Mouse (Mus musculus): Measurements from ENCODE around the gene Lrrc8c. TPM values are rescaled to one million over a fixed set of nuclear protein-coding genes. Genes with fewer than 3 reads are reported as not detected.

Lrrc8c gene
- total and polyA plus RNA-seq, 3 experiments: 33.0 to 46.0 TPM; not detected in 1

GRCm38 (mm10) chr5:105517992-105518625, 1.1 kb upstream of the Lrrc8c start:
- H3K79me2 ChIP-seq (ENCODE audit: control insufficient read depth, insufficient read depth, low read length, poor library complexity): peaks cover 32% of the 10 kb centered on the region
- H3K36me3 ChIP-seq (ENCODE audit: control insufficient read depth in 1 of 2, insufficient read depth in 2 of 2, low read length in 2 of 2): peaks cover 0 to 24% of the 10 kb centered on the region in 2 experiments
- no peaks in the 10 kb centered on the region for H3K9me3 ChIP-seq (replicated peaks; ENCODE audit: insufficient read depth, low read length)
- H3K4me3 ChIP-seq (ENCODE audit: control insufficient read depth in 1 of 2, insufficient read depth in 1 of 2, low read depth in 2 of 2, low read length in 2 of 2): peak overlapping the region; percentile 60 to 68; a peak in 3 of 4 replicates
- no peaks in the 10 kb centered on the region for H3K27me3 ChIP-seq (ENCODE audit: control insufficient read depth in 1 of 2, insufficient read depth in 2 of 2, low read length in 2 of 2)
- DNase-seq (ENCODE audit: low read depth, low spot score): peak; percentile 61
- H3K9ac ChIP-seq (ENCODE audit: control insufficient read depth, low read depth, low read length, poor library complexity, severe bottlenecking): peak overlapping the region; percentile 81
- peaks cover 12 to 19% of the 10 kb centered on the region in 2 experiments for H3K4me1 ChIP-seq (ENCODE audit: control insufficient read depth in 1 of 2, insufficient read depth in 2 of 2, low read length in 2 of 2)
- TF ChIP-seq GATA1 (IDR thresholded peaks at IDR 0.05; ENCODE audit: low read depth, low read length): peak; percentile 60
- TF ChIP-seq SIN3A (IDR thresholded peaks at IDR 0.05; ENCODE audit: low read length): peak; percentile 86
- TF ChIP-seq TCF12 (IDR thresholded peaks at IDR 0.05; ENCODE audit: low read depth, low read length): peak; percentile 45; the same call in 1 of the 2 replicates
- 0 out of 2 replicates have a peak, but pooled peaks have one; percentile 16 for TF ChIP-seq RCOR1 (IDR thresholded peaks at IDR 0.05; ENCODE audit: low read depth, low read length)
- peak; percentile 43; the same call in 1 of the 2 replicates for TF ChIP-seq MXI1 (IDR thresholded peaks at IDR 0.05; ENCODE audit: low read depth, low read length)
- TF ChIP-seq JUND (IDR thresholded peaks at IDR 0.05; ENCODE audit: low read depth, low read length): peak; percentile 99
- peak; percentile 21 to 36; a peak in 2 of 4 replicates for TF ChIP-seq EP300 (IDR thresholded peaks at IDR 0.05; ENCODE audit: low read depth in 1 of 2, low read length in 2 of 2)
- TF ChIP-seq RAD21 (IDR thresholded peaks at IDR 0.05; ENCODE audit: low read depth, low read length): no peak
- TF ChIP-seq ETS1 (IDR thresholded peaks at IDR 0.05; ENCODE audit: low read depth, low read length): peak; percentile 94
- 0 out of 2 replicates have a peak, but pooled peaks have one; percentile 54 for TF ChIP-seq MAZ (IDR thresholded peaks at IDR 0.05; ENCODE audit: low read depth, low read length)
- TF ChIP-seq UBTF (IDR thresholded peaks at IDR 0.05; ENCODE audit: borderline replicate concordance, insufficient read depth, low read depth, low read length): no peak
- peak; percentile 11; the same call in 1 of the 2 replicates for TF ChIP-seq SMC3 (IDR thresholded peaks at IDR 0.05; ENCODE audit: low read depth, low read length)
- TF ChIP-seq E2F4 (IDR thresholded peaks at IDR 0.05; ENCODE audit: borderline replicate concordance, low read depth, low read length): no peak
- peak overlapping the region; percentile 51 for H3K27ac ChIP-seq (ENCODE audit: control insufficient read depth, low read depth, low read length)

GRCm38 (mm10) chr5:105518626-105519095, 527 bp upstream of the Lrrc8c start:
- H3K9ac ChIP-seq (ENCODE audit: control insufficient read depth, low read depth, low read length, poor library complexity, severe bottlenecking): peak overlapping the region; percentile 81
- no peaks in the 10 kb centered on the region for H3K27me3 ChIP-seq (ENCODE audit: control insufficient read depth in 1 of 2, insufficient read depth in 2 of 2, low read length in 2 of 2)
- H3K4me1 ChIP-seq (ENCODE audit: control insufficient read depth in 1 of 2, insufficient read depth in 2 of 2, low read length in 2 of 2): peaks cover 12 to 20% of the 10 kb centered on the region in 2 experiments
- peaks cover 33% of the 10 kb centered on the region for H3K79me2 ChIP-seq (ENCODE audit: control insufficient read depth, insufficient read depth, low read length, poor library complexity)
- H3K36me3 ChIP-seq (ENCODE audit: control insufficient read depth in 1 of 2, insufficient read depth in 2 of 2, low read length in 2 of 2): peaks cover 0 to 26% of the 10 kb centered on the region in 2 experiments
- TF ChIP-seq ETS1 (IDR thresholded peaks at IDR 0.05; ENCODE audit: low read depth, low read length) (no peak), TBP (IDR thresholded peaks at IDR 0.05; ENCODE audit: low read depth, low read length) (0 out of 2 replicates have a peak, but pooled peaks have one; percentile 32), MEF2A (IDR thresholded peaks at IDR 0.05; ENCODE audit: extremely low read depth, insufficient replicate concordance, low read depth, low read length, poor library complexity, severe bottlenecking) (peak; percentile 84; the same call in 1 of the 2 replicates), POLR2AphosphoS5 (IDR thresholded peaks at IDR 0.05; ENCODE audit: borderline replicate concordance, low read depth, low read length) (no peak)
- peak overlapping the region; percentile 60 to 68 for H3K4me3 ChIP-seq (ENCODE audit: control insufficient read depth in 1 of 2, insufficient read depth in 1 of 2, low read depth in 2 of 2, low read length in 2 of 2)
- H3K9me3 ChIP-seq (replicated peaks; ENCODE audit: insufficient read depth, low read length): no peaks in the 10 kb centered on the region
- peak; percentile 76 for DNase-seq (ENCODE audit: low read depth, low spot score)
- peak overlapping the region; percentile 51 for H3K27ac ChIP-seq (ENCODE audit: control insufficient read depth, low read depth, low read length)

All from MEL (cell line).